In the genomic region with DNA sequence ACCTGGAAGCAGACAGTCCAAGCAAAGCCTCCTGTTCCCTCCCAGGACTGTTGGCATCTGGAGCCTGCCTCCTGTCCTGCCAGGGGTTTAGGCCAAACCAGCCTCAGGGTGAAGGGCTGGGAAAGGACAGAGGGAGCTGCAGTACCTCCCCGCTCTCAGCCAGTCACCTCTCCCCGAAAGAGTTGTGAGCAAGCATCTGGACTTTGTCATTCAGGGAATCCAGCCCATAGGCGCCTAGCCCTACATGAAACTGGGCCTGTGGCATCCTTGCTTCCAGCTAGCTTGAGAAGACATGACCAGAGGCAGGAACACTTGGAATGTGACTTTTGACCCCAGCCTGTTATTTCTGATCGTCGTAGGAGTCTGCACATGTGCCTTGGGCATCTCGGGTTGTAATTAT, we compare ENCODE assay signal across 14 mouse cellular contexts.
DNase-seq lines count a peak whose midpoint lies in the region; ATAC-seq and TF ChIP-seq lines count a peak whose summit lies in the region.
"Had no signal": no experiment of that assay in that cellular context is flagged by ENCODE, and none has a peak within 500 bp of the region (broad histone marks: within the 10 kb centered on the region; RNA-seq: fewer than 3 reads in every experiment).

No protein-coding gene starts in this region.

- peak; percentile 75 for DNase-seq in embryo, embryonic 10 days (ENCODE audit: low spot score)
- peak; percentile 85 for DNase-seq in kidney, adult 2 months
- DNase-seq in liver, postnatal 0 days = peak; percentile 20
- DNase-seq in cerebellum, adult 8-10 months = no peak
- DNase-seq in adrenal gland, adult 8-10 months = no peak
- DNase-seq in spleen, adult 18-20 months = no peak
- DNase-seq: heart, postnatal 14 days; layer of hippocampus, adult 9-11 months; liver, embryonic 13.5 days; thymus, adult 18-20 months had no signal

- no peak overlapping the region for H3K4me3 ChIP-seq in heart, embryonic 16.5 days (ENCODE audit: low read length)
- no peak overlapping the region for H3K4me3 ChIP-seq in heart, embryonic 12.5 days
- H3K4me3 ChIP-seq in kidney, adult 2 months (ENCODE audit: insufficient read depth, low read depth, low read length) = no peak overlapping the region
- no peak overlapping the region for H3K4me3 ChIP-seq in liver, postnatal 0 days (ENCODE audit: low read depth, low read length)
- H3K4me3 ChIP-seq: erythroblast, embryonic 14.5 days; liver, embryonic 13.5 days had no signal

- no peak for TF ChIP-seq EP300 in liver, postnatal 0 days (IDR thresholded peaks at IDR 0.05; ENCODE audit: low read depth)

- no peak overlapping the region for H3K27ac ChIP-seq in heart, embryonic 16.5 days (ENCODE audit: low read length)
- no peak overlapping the region for H3K27ac ChIP-seq in heart, embryonic 12.5 days (ENCODE audit: poor library complexity, severe bottlenecking)
- peak overlapping the region; percentile 99 for H3K27ac ChIP-seq in kidney, adult 2 months (ENCODE audit: insufficient read depth, low read depth, low read length)
- peak overlapping the region; percentile 75 for H3K27ac ChIP-seq in liver, postnatal 0 days (ENCODE audit: low read depth)
- H3K27ac ChIP-seq: liver, embryonic 13.5 days had no signal

- no peaks in the 10 kb centered on the region for H3K36me3 ChIP-seq in heart, embryonic 16.5 days (ENCODE audit: control insufficient read depth, insufficient read depth)
- no peaks in the 10 kb centered on the region for H3K36me3 ChIP-seq in heart, embryonic 12.5 days
- no peaks in the 10 kb centered on the region for H3K36me3 ChIP-seq in kidney, adult 2 months (ENCODE audit: control insufficient read depth, insufficient read depth, low read length)
- H3K36me3 ChIP-seq in liver, postnatal 0 days (replicated peaks; ENCODE audit: insufficient read depth, low read length) = no peaks in the 10 kb centered on the region
- H3K36me3 ChIP-seq: liver, embryonic 13.5 days had no signal

- TF ChIP-seq CTCF in kidney, adult 2 months (conservative IDR thresholded peaks at IDR 0.05; ENCODE audit: insufficient read depth, insufficient read length, low read depth, low read length) = no peak
- no peak for TF ChIP-seq CTCF in liver, postnatal 0 days (IDR thresholded peaks at IDR 0.05; ENCODE audit: low read depth)

- TF ChIP-seq POLR2A in kidney, adult 2 months (IDR thresholded peaks at IDR 0.05; ENCODE audit: low read depth, low read length) = no peak

- 0 out of 2 replicates have a peak, but pooled peaks have one; percentile 28 for ATAC-seq in heart, embryonic 16.5 days (replicated peaks; ENCODE audit: extremely low read depth, insufficient read depth, low FRiP score)
- ATAC-seq in heart, embryonic 12.5 days (ENCODE audit: insufficient number of reproducible peaks, low FRiP score) = no peak
- ATAC-seq in liver, postnatal 0 days = peak; percentile 78

- peaks cover 7% of the 10 kb centered on the region for H3K4me1 ChIP-seq in heart, embryonic 16.5 days (ENCODE audit: control insufficient read depth, insufficient read depth, low read length)
- H3K4me1 ChIP-seq in heart, embryonic 12.5 days (replicated peaks) = peaks cover 16% of the 10 kb centered on the region
- peaks cover 13% of the 10 kb centered on the region for H3K4me1 ChIP-seq in kidney, adult 2 months (ENCODE audit: control insufficient read depth, insufficient read depth, low read length)
- peaks cover 4% of the 10 kb centered on the region; the same call in 1 of the 2 replicates for H3K4me1 ChIP-seq in liver, postnatal 0 days (ENCODE audit: insufficient read depth)

- no peaks in the 10 kb centered on the region for H3K9me3 ChIP-seq in heart, embryonic 16.5 days (replicated peaks; ENCODE audit: control insufficient read depth, low read length)
- H3K9me3 ChIP-seq in heart, embryonic 12.5 days (replicated peaks) = no peaks in the 10 kb centered on the region
- H3K9me3 ChIP-seq in liver, postnatal 0 days (ENCODE audit: low read length) = no peaks in the 10 kb centered on the region
- H3K9me3 ChIP-seq: liver, embryonic 13.5 days had no signal

- no peak overlapping the region for H3K9ac ChIP-seq in heart, embryonic 16.5 days (ENCODE audit: low read length)
- no peak overlapping the region for H3K9ac ChIP-seq in heart, embryonic 12.5 days
- H3K9ac ChIP-seq in liver, postnatal 0 days (replicated peaks) = no peak overlapping the region
- H3K9ac ChIP-seq: liver, embryonic 13.5 days had no signal

- WGBS in heart, embryonic 16.5 days = 37% methylated on average over 6 of the region's 6 CpGs
- WGBS in heart, embryonic 12.5 days = 25% methylated on average over 6 of the region's 6 CpGs
- 35% methylated on average over 6 of the region's 6 CpGs for WGBS in kidney, adult 2 months
- WGBS in liver, postnatal 0 days (ENCODE audit: insufficient replicate concordance) = 69% methylated on average over 6 of the region's 6 CpGs

- H3K27me3 ChIP-seq in heart, embryonic 16.5 days (ENCODE audit: control insufficient read depth, insufficient read depth, low read length) = no peaks in the 10 kb centered on the region
- H3K27me3 ChIP-seq in heart, embryonic 12.5 days (replicated peaks) = no peaks in the 10 kb centered on the region
- H3K27me3 ChIP-seq in kidney, adult 2 months (replicated peaks; ENCODE audit: control insufficient read depth, insufficient read depth, low read length) = no peaks in the 10 kb centered on the region
- H3K27me3 ChIP-seq in liver, postnatal 0 days (ENCODE audit: insufficient read depth, low read length) = no peaks in the 10 kb centered on the region
- H3K27me3 ChIP-seq: CH12.LX; liver, embryonic 13.5 days had no signal

- H3K4me2 ChIP-seq in heart, embryonic 16.5 days (ENCODE audit: low read depth, low read length) = no peak overlapping the region
- no peak overlapping the region for H3K4me2 ChIP-seq in heart, embryonic 12.5 days
- H3K4me2 ChIP-seq in liver, postnatal 0 days (ENCODE audit: low read depth, low read length) = no peak overlapping the region
- H3K4me2 ChIP-seq: liver, embryonic 13.5 days had no signal

Comparison
In these comparisons a context has a peak if more than half of its experiments do, and no peak if none do; other contexts are left out.
1. H3K27ac ChIP-seq: peak in kidney, adult 2 months (single experiment) and liver, postnatal 0 days (single experiment); none in heart, embryonic 16.5 days (single experiment) and heart, embryonic 12.5 days (single experiment).
2. DNase-seq: peak in embryo, embryonic 10 days (single experiment), kidney, adult 2 months (single experiment) and liver, postnatal 0 days (single experiment); none in cerebellum, adult 8-10 months (single experiment), adrenal gland, adult 8-10 months (single experiment) and spleen, adult 18-20 months (0 of 2).